10 mouse cellular contexts compared by ENCODE assay signal in genomic region chr7:28733211-28733610, GRCm38 (mm10). TPM values are rescaled to one million over a fixed set of nuclear protein-coding genes. Genes with fewer than 3 reads are reported as not detected.
DNase-seq lines count a peak whose midpoint lies in the region; ATAC-seq and TF ChIP-seq lines count a peak whose summit lies in the region.
"Had no signal": no experiment of that assay in that cellular context is flagged by ENCODE, and none has a peak within 500 bp of the region (broad histone marks: within the 10 kb centered on the region; RNA-seq: fewer than 3 reads in every experiment).

No protein-coding gene starts in this region.

- peaks cover 19% of the 10 kb centered on the region for H3K4me1 ChIP-seq in liver, embryonic 15.5 days (replicated peaks)

- ATAC-seq in liver, embryonic 15.5 days (ENCODE audit: insufficient read depth), result 0 out of 2 replicates have a peak, but pooled peaks have one; percentile 4

- H3K4me2 ChIP-seq in liver, embryonic 15.5 days, result peak overlapping the region; percentile 84

- no peak for TF ChIP-seq CTCF in gastrocnemius, adult 2 months (IDR thresholded peaks at IDR 0.05)

- peak overlapping the region; percentile 60 for H3K4me3 ChIP-seq in gastrocnemius, adult 2 months
- peak overlapping the region; percentile 54 for H3K4me3 ChIP-seq in liver, embryonic 15.5 days (replicated peaks)

- no peak for DNase-seq in gastrocnemius, adult 2 months
- DNase-seq in gastrocnemius, postnatal 14 days, result no peak
- DNase-seq in thymus, postnatal 0 days (ENCODE audit: low spot score), result peak; percentile 25
- DNase-seq in thymus, postnatal 25 days, result no peak
- DNase-seq in ovary, postnatal 14 days (ENCODE audit: low spot score), result no peak
- no peak for DNase-seq in adrenal gland, postnatal 25 days
- no peak for DNase-seq in gastrocnemius, postnatal 10 days

- peaks cover 22% of the 10 kb centered on the region for H3K27me3 ChIP-seq in liver, embryonic 15.5 days

- intact Hi-C loops in gastrocnemius, adult 2 months (cut with DNase I), result no loop called here
- intact Hi-C loops in gastrocnemius, postnatal 14 days (cut with DNase I; ENCODE audit: low total_unique reads), result no loop called here

- H3K9ac ChIP-seq in liver, embryonic 15.5 days, result no peak overlapping the region; the same call in 1 of the 2 replicates

- WGBS in liver, embryonic 15.5 days (ENCODE audit: insufficient replicate concordance), result 17% methylated on average over 11 of the region's 11 CpGs

- peaks cover 4% of the 10 kb centered on the region; the same call in 1 of the 2 replicates for H3K36me3 ChIP-seq in liver, embryonic 15.5 days (replicated peaks)

- no peak overlapping the region for H3K27ac ChIP-seq in gastrocnemius, adult 2 months
- H3K27ac ChIP-seq in liver, embryonic 15.5 days (replicated peaks), result no peak overlapping the region

- no peaks in the 10 kb centered on the region for H3K9me3 ChIP-seq in liver, embryonic 15.5 days (replicated peaks)

RNA-seq across cellular contexts. Expression of gene Mrps12, which starts 8.4 kb away (rescaled TPM):
- total RNA-seq in gastrocnemius, adult 2 months (2021), result 10 to 100 TPM; 36.0 to 41.0 TPM
- total RNA-seq in gastrocnemius, postnatal 14 days (2021), result 10 to 100 TPM; 43.7 to 48.0 TPM
- polyA plus RNA-seq in thymus, postnatal 0 days (2015; fragmentation: Nextera tagmentation; extraction: Ambion mirVana), result 169 and 190 TPM in 2 replicates
- 73.3 and 77.7 TPM in 2 replicates for polyA plus RNA-seq in liver, embryonic 15.5 days (2015; fragmentation: Nextera tagmentation; extraction: Ambion mirVana)
- 78.8 and 86.5 TPM in 2 replicates for total RNA-seq in adrenal gland, postnatal 25 days (2021)
- 10 to 100 TPM; 40.2 to 46.5 TPM for total RNA-seq in gastrocnemius, postnatal 10 days (2021)

RNA-seq across cellular contexts. Expression of gene Sars2, which starts 8.6 kb away (rescaled TPM):
- 10 to 100 TPM; 11.7 to 14.7 TPM for total RNA-seq in gastrocnemius, adult 2 months (2021)
- 10 to 100 TPM; 19.0 TPM for total RNA-seq in gastrocnemius, postnatal 14 days (2021)
- polyA plus RNA-seq in thymus, postnatal 0 days (2015; fragmentation: Nextera tagmentation; extraction: Ambion mirVana), result 22.5 and 25.3 TPM in 2 replicates
- 12.2 and 12.4 TPM in 2 replicates for polyA plus RNA-seq in liver, embryonic 15.5 days (2015; fragmentation: Nextera tagmentation; extraction: Ambion mirVana)
- 15.4 and 22.3 TPM in 2 replicates for total RNA-seq in adrenal gland, postnatal 25 days (2021)
- total RNA-seq in gastrocnemius, postnatal 10 days (2021), result 10 to 100 TPM; 16.2 to 18.6 TPM

RNA-seq across cellular contexts. Expression of gene Fbxo17, which starts 16.6 kb away (rescaled TPM):
- total RNA-seq in gastrocnemius, adult 2 months (2021), result 1 to 10 TPM; 2.5 to 4.9 TPM
- total RNA-seq in gastrocnemius, postnatal 14 days (2021), result 1 to 10 TPM; 5.6 to 7.3 TPM
- polyA plus RNA-seq in thymus, postnatal 0 days (2015; fragmentation: Nextera tagmentation; extraction: Ambion mirVana), result 3.8 and 6.3 TPM in 2 replicates
- 1.1 and 1.3 TPM in 2 replicates for polyA plus RNA-seq in liver, embryonic 15.5 days (2015; fragmentation: Nextera tagmentation; extraction: Ambion mirVana)
- total RNA-seq in adrenal gland, postnatal 25 days (2021), result 3.9 and 5.3 TPM in 2 replicates
- 10 to 100 TPM; 12.2 to 13.5 TPM for total RNA-seq in gastrocnemius, postnatal 10 days (2021)

RNA-seq across cellular contexts. Expression of gene Ccer2, which starts 22.8 kb away (rescaled TPM):
- total RNA-seq in gastrocnemius, adult 2 months (2021), result not detected
- not detected for total RNA-seq in gastrocnemius, postnatal 14 days (2021)
- polyA plus RNA-seq in thymus, postnatal 0 days (2015; fragmentation: Nextera tagmentation; extraction: Ambion mirVana), result 0.26 and 0.45 TPM in 2 replicates
- not detected in 2 replicates for polyA plus RNA-seq in liver, embryonic 15.5 days (2015; fragmentation: Nextera tagmentation; extraction: Ambion mirVana)
- total RNA-seq in adrenal gland, postnatal 25 days (2021), result not detected in 2 replicates
- not detected for total RNA-seq in gastrocnemius, postnatal 10 days (2021)
- total RNA-seq: adrenal gland, postnatal 4 days; gastrocnemius, postnatal 4 days had no signal

RNA-seq across cellular contexts. Expression of gene Sirt2, which starts 33.3 kb away (rescaled TPM):
- 10 to 100 TPM; 91.0 to 92.5 TPM for total RNA-seq in gastrocnemius, adult 2 months (2021)
- total RNA-seq in gastrocnemius, postnatal 14 days (2021), result 10 to 100 TPM; 77.2 to 77.5 TPM
- polyA plus RNA-seq in thymus, postnatal 0 days (2015; fragmentation: Nextera tagmentation; extraction: Ambion mirVana), result 57.2 and 63.9 TPM in 2 replicates
- 25.9 and 26.0 TPM in 2 replicates for polyA plus RNA-seq in liver, embryonic 15.5 days (2015; fragmentation: Nextera tagmentation; extraction: Ambion mirVana)
- total RNA-seq in adrenal gland, postnatal 25 days (2021), result 71.4 and 75.2 TPM in 2 replicates
- 10 to 100 TPM; 78.5 to 80.4 TPM for total RNA-seq in gastrocnemius, postnatal 10 days (2021)
